Mouse (Mus musculus) liver, postnatal 0 days (tissue): ENCODE measurements at regions not wholly inside any gene's neighbourhood (a gene's known extent, or its start where the extent isn't known, plus 50 kb on each side); places are given as distances from the start of the nearest gene placed in this dataset.

ENCODE experiments used
- ATAC-seq: fragments of 200-750 bp; cut with Nextera tagmentation; 2 replicates; pipeline ENCODE4 v1.8.0; 2017; ENCODE audit warnings: mild to moderate bottlenecking, moderate library complexity
- DNase-seq: peaks from one replicate; pipeline ENCODE4 v3.0.0-alpha.2; 2016
- H3K27ac ChIP-seq: fragments of 300-500 bp; sonication (generic); 2 replicates; pipeline ENCODE4 v1.5.1; 2014; ENCODE audit warnings: antibody characterized with exemption, moderate library complexity, mild to moderate bottlenecking, low read depth
- H3K27me3 ChIP-seq: fragments of 300-500 bp; sonication (generic); 2 replicates; pipeline ENCODE4 v1.6.1; 2014; ENCODE audit warnings: low read length, control low read depth, mixed read lengths; ENCODE audit not compliant: insufficient read depth
- H3K36me3 ChIP-seq: fragments of 300-500 bp; sonication (generic); replicated peaks from 2 replicates; pipeline ENCODE4 v1.6.1; 2014; ENCODE audit warnings: mild to moderate bottlenecking, control low read depth, low read length, moderate library complexity, mixed read lengths; ENCODE audit not compliant: insufficient read depth
- H3K4me1 ChIP-seq: fragments of 300-500 bp; sonication (generic); 2 replicates; pipeline ENCODE4 v1.6.1; 2014; ENCODE audit warnings: antibody characterized with exemption, mild to moderate bottlenecking, control low read depth; ENCODE audit not compliant: insufficient read depth
- H3K4me2 ChIP-seq: fragments of 300-500 bp; sonication (generic); 2 replicates; pipeline ENCODE4 v1.6.1; 2014; ENCODE audit warnings: low read depth, mild to moderate bottlenecking, low read length, moderate library complexity, mixed read lengths
- H3K4me3 ChIP-seq: fragments of 300-500 bp; sonication (generic); 2 replicates; pipeline ENCODE4 v1.5.1; 2014; ENCODE audit warnings: low read depth, low read length
- H3K9ac ChIP-seq: fragments of 300-500 bp; sonication (generic); replicated peaks from 2 replicates; pipeline ENCODE4 v1.6.1; 2014; ENCODE audit warnings: mild to moderate bottlenecking, moderate library complexity
- H3K9me3 ChIP-seq: fragments of 300-500 bp; sonication (generic); 2 replicates; pipeline ENCODE4 v1.6.1; 2016; ENCODE audit warnings: mild to moderate bottlenecking, control low read depth, low read length, mixed read lengths
- CTCF ChIP-seq: sonication (generic); IDR thresholded peaks from 2 replicates; pipeline ENCODE4 v1.5.1; 2016; ENCODE audit warnings: antibody characterized with exemption, low read depth
- EP300 ChIP-seq: IDR thresholded peaks from 2 replicates; pipeline ENCODE4 v1.6.1; 2016; ENCODE audit warnings: antibody characterized with exemption, low read depth, mild to moderate bottlenecking
- WGBS: fragments of 180-500 bp; shearing (Covaris S2); extraction: QIAGEN DNeasy Blood & Tissue Kit; methylation state at CpG from one replicate; pipeline ENCODE4 v1.1.7; 2014; ENCODE audit not compliant: insufficient replicate concordance; 5-methylcytosine and 5-hydroxymethylcytosine counted together

- Histone ChIP-seq H3K27ac (no peak overlapping the region), H3K9me3 (no peaks in the 10 kb centered on the region), H3K4me3 (no peak overlapping the region), H3K4me1 (no peaks in the 10 kb centered on the region), H3K9ac (no peak overlapping the region), H3K4me2 (no peak overlapping the region), H3K36me3 (no peaks in the 10 kb centered on the region), H3K27me3 (no peaks in the 10 kb centered on the region)
- DNase-seq = no peak
- TF ChIP-seq EP300 = no peak
- TF ChIP-seq CTCF = no peak
- WGBS = 58% methylated on average over 2 of the region's 2 CpGs
- ATAC-seq = no peak
Observed at GRCm38 (mm10) chr17:16101548-16101947, 270.7 kb upstream of the Rgmb start.

GRCm38 (mm10) chr17:16092952-16093351 is 262.1 kb upstream of the Rgmb start:
- Histone ChIP-seq H3K27ac (no peak overlapping the region), H3K4me3 (no peak overlapping the region), H3K36me3 (no peaks in the 10 kb centered on the region), H3K27me3 (no peaks in the 10 kb centered on the region), H3K9ac (no peak overlapping the region), H3K4me2 (no peak overlapping the region), H3K9me3 (no peaks in the 10 kb centered on the region), H3K4me1 (no peaks in the 10 kb centered on the region)
- DNase-seq (no peak), ATAC-seq (no peak)
- TF ChIP-seq EP300 = no peak
- no peak for TF ChIP-seq CTCF
- 69% methylated on average over 4 of the region's 4 CpGs for WGBS

GRCm38 (mm10) chr17:16089619-16090280 is 258.9 kb upstream of the Rgmb start:
- Histone ChIP-seq H3K4me3 (no peak overlapping the region), H3K4me1 (no peaks in the 10 kb centered on the region), H3K27me3 (no peaks in the 10 kb centered on the region), H3K9ac (no peak overlapping the region), H3K36me3 (no peaks in the 10 kb centered on the region), H3K9me3 (no peaks in the 10 kb centered on the region), H3K4me2 (no peak overlapping the region), H3K27ac (no peak overlapping the region)
- DNase-seq (no peak), ATAC-seq (no peak)
- 72% methylated on average over 8 of the region's 8 CpGs for WGBS
- no peak for TF ChIP-seq CTCF
- TF ChIP-seq EP300 = no peak

GRCm38 (mm10) chr17:16088879-16089618 is 258.2 kb upstream of the Rgmb start:
- no peak overlapping the region for H3K4me2 ChIP-seq
- H3K4me1 ChIP-seq = no peaks in the 10 kb centered on the region
- ATAC-seq (no peak), DNase-seq (no peak)
- H3K27ac ChIP-seq = no peak overlapping the region
- H3K36me3 ChIP-seq = no peaks in the 10 kb centered on the region
- 60% methylated on average over 5 of the region's 5 CpGs for WGBS
- no peaks in the 10 kb centered on the region for H3K9me3 ChIP-seq
- H3K27me3 ChIP-seq = no peaks in the 10 kb centered on the region
- H3K4me3 ChIP-seq = no peak overlapping the region
- no peak for TF ChIP-seq CTCF
- TF ChIP-seq EP300 = no peak
- H3K9ac ChIP-seq = no peak overlapping the region

GRCm38 (mm10) chr17:16087046-16087445 is 256.2 kb upstream of the Rgmb start:
- DNase-seq = no peak
- no peaks in the 10 kb centered on the region for H3K27me3 ChIP-seq
- H3K4me3 ChIP-seq = no peak overlapping the region
- H3K4me2 ChIP-seq = no peak overlapping the region
- no peak for ATAC-seq
- no peaks in the 10 kb centered on the region for H3K36me3 ChIP-seq
- H3K9ac ChIP-seq = no peak overlapping the region
- no peak overlapping the region for H3K27ac ChIP-seq
- H3K9me3 ChIP-seq = no peaks in the 10 kb centered on the region
- WGBS = 60% methylated on average over 2 of the region's 2 CpGs
- TF ChIP-seq CTCF (no peak), EP300 (no peak)
- no peaks in the 10 kb centered on the region for H3K4me1 ChIP-seq

GRCm38 (mm10) chr17:16082842-16083241 is 252.0 kb upstream of the Rgmb start:
- WGBS = 57% methylated on average over 3 of the region's 3 CpGs
- DNase-seq = no peak

More at GRCm38 (mm10) chr17:16082842-16083241, 252.0 kb upstream of the Rgmb start:
- Histone ChIP-seq H3K4me1 (no peaks in the 10 kb centered on the region), H3K9ac (no peak overlapping the region), H3K9me3 (no peaks in the 10 kb centered on the region), H3K27me3 (no peaks in the 10 kb centered on the region), H3K36me3 (no peaks in the 10 kb centered on the region), H3K4me2 (no peak overlapping the region), H3K4me3 (no peak overlapping the region), H3K27ac (no peak overlapping the region)
- TF ChIP-seq EP300 (no peak), CTCF (no peak)
- no peak for ATAC-seq
